Mouse (Mus musculus): ENCODE data around the gene Zfp39. TPM values are rescaled to one million over a fixed set of nuclear protein-coding genes. Genes with fewer than 3 reads are reported as not detected.
"Not testable (repeated sequence)": the region's sequence is repeated elsewhere in the genome, so short reads cannot be mapped to it uniquely, and the experiment has no call there.

The Zfp39 gene
- total RNA-seq, 4 experiments from 2014 or later = 9.0 to 10.2 (median 9.8) TPM

- DNase-seq (ENCODE audit: low spot score in 2 of 2) = not testable (repeated sequence)
These were observed 65.1 kb downstream of the Zfp39 start, which contains the start of gene Olfr311 for GRCm38 (mm10) chr11:58838951-58839350. Gene Olfr311, plus strand, starts transcription at chr11:58839251.

Other genes starting within 250 kb of the Zfp39 start
- gene Olfr322, start 245.4 kb downstream of the Zfp39 start, total RNA-seq (2022) = not detected
- gene Olfr320, start 223.1 kb downstream of the Zfp39 start, total RNA-seq (2022) = not detected
- gene Olfr319, start 205.1 kb downstream of the Zfp39 start, total RNA-seq (2022) = under 1 TPM in 1 of 4 experiments, not detected in 3; 0.43 TPM
- gene Olfr318, start 180.2 kb downstream of the Zfp39 start, total RNA-seq (2022) = under 1 TPM in 2 of 4 experiments, not detected in 2; 0.09 to 0.16 TPM
- gene Olfr317, start 165.0 kb downstream of the Zfp39 start, total RNA-seq (2022) = under 1 TPM in 3 of 4 experiments, not detected in 1; 0.19 to 0.76 (median 0.43) TPM
- gene Olfr316, start 151.5 kb downstream of the Zfp39 start, total RNA-seq (2022) = 1 to 10 TPM in 2 of 4 experiments, under 1 TPM in 2; 0.59 to 1.8 (median 1.2) TPM
- gene Olfr315, start 131.0 kb downstream of the Zfp39 start, total RNA-seq (2022) = not detected
- not detected for gene Olfr314, start 121.3 kb downstream of the Zfp39 start, total RNA-seq (2022)
- gene Fam183b, start 102.3 kb downstream of the Zfp39 start, total RNA-seq (2022) = 1 to 10 TPM; 5.4 to 7.7 (median 6.4) TPM
- gene Olfr313, start 89.2 kb downstream of the Zfp39 start, total RNA-seq (2022) = not detected
- gene Olfr312, start 75.0 kb downstream of the Zfp39 start, total RNA-seq (2022) = not detected
- gene Olfr311, start 65.0 kb downstream of the Zfp39 start, total RNA-seq (2022) = not detected
- gene Gm12258, start 57.1 kb downstream of the Zfp39 start, total RNA-seq (2022) = 10 to 100 TPM; 15.8 to 24.2 (median 21.4) TPM
- gene 2810021J22Rik, start 37.0 kb downstream of the Zfp39 start, total RNA-seq (2022) = 10 to 100 TPM in 3 of 4 experiments, 1 to 10 TPM in 1; 7.1 to 14.0 (median 12.1) TPM
- under 1 TPM in 1 of 4 experiments, not detected in 3; 0.14 TPM for gene Btnl10, start 13.7 kb upstream of the Zfp39 start, total RNA-seq (2022)
- 100 to 1,000 TPM; 426 to 450 (median 442) TPM for gene Rnf187, start 34.7 kb upstream of the Zfp39 start, total RNA-seq (2022)
- 10 to 100 TPM; 71.4 to 92.2 (median 75.7) TPM for gene Hist3h2ba, start 44.7 kb upstream of the Zfp39 start, total RNA-seq (2022)
- gene Hist3h2a, start 50.5 kb upstream of the Zfp39 start, total RNA-seq (2022) = 10 to 100 TPM; 48.9 to 64.2 (median 56.8) TPM
- 1 to 10 TPM; 2.8 to 6.3 (median 4.8) TPM for gene Trim17, start 50.5 kb upstream of the Zfp39 start, total RNA-seq (2022)
- 10 to 100 TPM; 28.4 to 32.5 (median 31.0) TPM for gene Trim11, start 73.9 kb upstream of the Zfp39 start, total RNA-seq (2022)
- 1 to 10 TPM; 1.2 to 1.9 (median 1.5) TPM for gene Obscn, start 232.2 kb upstream of the Zfp39 start, total RNA-seq (2022)

Measured in layer of hippocampus, adult 8-10 months (tissue).